Mouse (Mus musculus): ENCODE measurements at regions not wholly inside any gene's neighbourhood (a gene's known extent, or its start where the extent isn't known, plus 50 kb on each side); places are given as distances from the start of the nearest gene placed in this dataset.

DNA sequence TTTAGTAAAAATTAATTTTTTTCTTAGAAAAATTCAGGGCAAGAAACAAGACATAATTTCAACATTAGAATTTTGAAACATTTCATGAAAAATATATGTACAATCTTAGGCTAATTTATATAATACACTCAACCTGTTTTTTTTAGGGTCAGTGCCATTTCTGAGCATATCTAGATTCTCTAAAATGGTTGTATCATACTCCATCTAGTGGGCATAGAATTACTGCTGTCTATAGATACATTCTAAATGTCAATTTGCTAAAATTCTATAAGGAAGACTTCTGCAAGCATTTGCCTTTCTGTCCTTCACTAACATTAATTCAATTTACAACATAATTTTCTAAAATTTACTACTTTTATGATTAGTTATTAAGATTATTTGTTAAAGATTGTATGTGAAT, 507.7 kb downstream of the Zbbx start:
- peak; percentile 1 for DNase-seq

DNA sequence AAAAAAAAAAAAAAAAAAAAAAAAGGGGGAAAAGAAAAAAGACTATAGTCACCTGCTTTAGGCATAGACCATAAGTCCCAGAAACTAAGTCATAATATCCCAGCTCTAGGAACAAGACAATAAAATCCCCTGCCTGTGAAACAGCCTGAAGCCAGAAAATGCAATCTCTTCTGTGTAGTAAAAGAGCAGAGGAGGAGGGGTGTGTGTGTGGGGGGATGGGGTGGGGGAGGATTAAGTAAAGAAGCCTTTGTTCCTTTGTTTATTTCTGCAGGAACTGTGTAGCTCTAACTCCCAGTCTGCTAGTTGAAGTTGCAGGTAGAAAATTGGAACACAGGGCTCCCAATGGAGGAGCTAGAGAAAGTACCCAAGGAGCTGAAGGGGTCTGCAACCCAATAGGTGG, 532.2 kb downstream of the Zbbx start:
- DNase-seq: peak; percentile 0

DNA sequence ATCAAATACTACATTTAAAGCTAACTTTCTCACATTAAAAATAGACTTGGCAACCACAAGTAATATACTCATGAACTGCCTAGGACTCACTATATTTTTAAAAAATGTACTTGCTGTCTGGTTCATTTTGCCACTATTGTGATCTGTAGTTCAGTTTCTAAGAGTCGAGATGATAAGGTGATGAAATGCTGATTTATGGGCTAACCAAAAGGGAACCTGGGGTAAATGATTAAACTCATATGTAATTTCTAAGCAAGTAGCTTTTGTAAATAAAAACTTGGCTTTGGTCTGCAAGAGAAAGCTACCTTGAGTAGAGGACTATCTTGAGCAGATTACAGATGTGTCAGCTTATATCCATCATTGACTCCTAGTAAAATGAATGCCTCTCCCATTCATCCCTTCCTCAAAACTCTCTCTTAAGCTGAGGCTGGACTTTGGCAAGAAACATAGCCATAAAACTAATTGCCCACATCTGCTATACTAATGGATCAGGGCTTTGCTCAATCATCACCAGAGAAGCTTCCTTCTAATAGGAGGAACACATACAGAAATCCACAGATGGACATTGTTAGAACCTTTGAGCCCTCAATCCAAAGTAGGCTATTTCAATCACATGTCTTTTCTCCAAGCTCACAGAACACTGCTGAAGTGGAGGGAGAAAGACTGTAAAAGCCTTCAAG, 563.4 kb downstream of the Zbbx start:
- DNase-seq: no peak

DNA sequence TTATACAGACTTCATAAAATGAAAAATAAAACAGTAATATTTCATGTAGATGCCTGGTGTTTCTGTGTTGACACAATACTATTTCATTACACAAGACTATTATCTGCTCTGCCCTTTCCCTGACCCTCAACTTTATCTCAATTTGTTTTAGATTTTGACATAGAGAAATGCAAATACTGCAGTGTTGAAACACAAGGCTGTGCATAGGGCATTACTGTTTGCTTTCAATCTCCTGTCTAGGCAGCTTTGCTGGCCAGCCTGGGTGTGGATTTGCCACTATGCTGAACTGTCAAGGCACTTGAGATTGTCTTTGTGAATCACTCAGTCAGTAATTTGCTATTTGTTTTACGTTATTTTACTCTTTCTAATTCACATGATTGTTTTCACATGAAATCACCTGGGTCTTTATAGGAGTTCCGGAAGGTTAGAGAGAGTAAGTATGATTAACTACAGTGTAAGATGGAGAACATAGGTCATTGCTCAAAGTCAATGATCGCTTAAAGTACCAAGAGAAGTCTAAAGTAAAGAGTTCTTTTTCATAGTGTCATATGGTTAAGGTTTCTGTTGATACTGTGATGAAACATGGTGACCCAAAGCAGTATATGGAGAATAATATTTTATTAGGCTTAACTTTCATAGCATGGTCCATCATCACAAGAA, 576.0 kb downstream of the Zbbx start:
- DNase-seq: no peak

DNA sequence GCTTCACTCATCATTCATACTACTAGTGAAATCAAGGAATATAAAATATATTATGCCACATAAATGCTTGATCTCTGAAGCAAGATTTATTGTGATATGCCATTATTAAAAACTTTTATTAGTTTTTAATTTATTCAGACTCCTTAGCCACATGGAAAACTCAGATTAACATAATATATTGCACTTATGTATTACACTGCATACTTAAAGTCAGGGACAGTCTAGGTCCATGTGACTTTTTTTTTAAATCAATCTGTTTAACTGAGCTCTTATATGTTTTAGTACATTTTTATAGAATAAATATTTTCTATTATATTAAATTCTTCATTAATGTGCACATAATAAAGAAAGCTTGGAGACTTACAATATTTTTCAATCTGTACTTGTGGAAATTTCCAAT, 599.7 kb downstream of the Zbbx start:
- DNase-seq: no peak

DNA sequence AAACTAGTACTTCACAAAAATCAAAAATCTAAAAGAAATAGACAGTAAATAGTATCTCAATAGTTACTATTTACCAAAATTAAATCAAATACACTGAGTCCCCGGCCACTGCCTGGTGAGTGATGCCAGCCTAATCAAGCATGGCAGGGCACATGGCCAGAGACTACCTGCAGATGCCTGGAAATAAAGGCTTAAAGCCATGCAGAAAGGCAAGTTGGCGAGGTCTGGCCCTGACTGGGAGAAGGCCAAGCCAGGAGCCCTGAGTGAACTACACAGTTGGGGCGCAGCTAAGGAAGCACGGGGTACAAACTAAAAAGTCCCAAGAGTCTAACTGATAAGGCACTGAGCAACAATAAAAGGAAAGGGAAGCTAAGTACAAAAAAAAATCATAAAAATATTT, 630.0 kb downstream of the Zbbx start:
- DNase-seq: no peak

DNA sequence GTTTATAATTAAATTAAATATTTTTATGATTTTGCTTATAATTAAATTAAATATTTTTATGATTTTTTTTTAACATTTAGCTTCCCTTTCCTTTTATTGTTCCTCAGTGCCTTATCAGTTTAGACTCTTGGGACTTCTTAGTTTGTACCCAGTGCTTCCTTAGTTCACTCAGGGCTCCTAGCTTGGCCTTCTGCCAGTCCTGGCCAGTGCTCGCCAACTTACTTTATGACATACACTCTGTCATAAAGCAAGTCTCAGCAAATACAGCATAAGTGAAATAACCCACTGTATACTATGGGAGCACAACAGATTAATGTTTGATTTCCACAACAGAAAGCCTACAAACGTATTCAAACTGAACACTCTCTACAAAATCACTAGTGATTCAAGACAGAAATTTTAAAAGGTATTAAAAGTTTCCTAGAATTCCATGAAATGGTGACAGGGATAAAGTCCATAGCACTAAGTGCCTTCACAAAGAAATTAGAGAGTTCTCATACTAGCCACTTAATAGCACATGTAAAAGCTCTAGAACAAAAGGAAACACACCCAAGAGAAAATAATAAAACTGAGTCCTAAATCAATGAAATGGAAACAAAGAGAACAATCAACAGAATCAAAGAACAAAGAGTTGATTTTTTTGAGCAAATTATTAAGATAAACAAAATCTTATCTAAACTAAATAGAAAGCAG, 630.7 kb downstream of the Zbbx start:
- no peak for DNase-seq

DNA sequence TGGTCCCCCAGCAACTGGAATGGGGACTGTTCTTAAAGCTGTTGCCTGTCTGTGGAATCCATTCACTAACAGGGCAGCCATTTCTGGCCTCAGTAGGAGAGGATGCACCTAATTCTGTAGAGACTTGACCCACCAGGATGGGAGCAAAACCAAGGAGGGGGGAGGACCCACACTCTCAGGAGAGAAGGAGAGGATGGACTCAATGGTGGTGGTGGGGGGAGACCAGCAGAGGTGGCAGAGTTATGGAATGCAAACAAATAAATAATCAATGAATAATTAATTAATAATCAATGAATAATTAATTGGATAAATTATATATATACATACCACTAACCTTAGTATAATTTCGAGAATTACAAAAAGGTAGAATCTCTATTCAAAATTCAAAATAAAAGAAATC, 681.1 kb downstream of the Zbbx start:
- no peak for DNase-seq

Data from embryo, embryonic 11 days (tissue).